Mouse (Mus musculus): Measurements from ENCODE around the gene Trdmt1. TPM values are rescaled to one million over a fixed set of nuclear protein-coding genes. Genes with fewer than 3 reads are reported as not detected.
A peak's percentile ranks its signal among the peaks of the same experiment; 100 is the strongest.

The Trdmt1 gene
- polyA plus RNA-seq, 1 experiment, result 0.39 TPM

- Histone ChIP-seq H3K27me3 (ENCODE audit: control insufficient read depth, insufficient read depth, low read length) (no peaks in the 10 kb centered on the region), H3K4me3 (ENCODE audit: low read depth, low read length) (no peak overlapping the region), H3K27ac (ENCODE audit: insufficient read depth, low read depth, low read length) (no peak overlapping the region), H3K4me1 (ENCODE audit: control insufficient read depth, insufficient read depth, insufficient read length, low read length) (peaks cover 4% of the 10 kb centered on the region; the same call in 1 of the 2 replicates), H3K36me3 (ENCODE audit: control insufficient read depth, insufficient read depth, low read length) (no peaks in the 10 kb centered on the region)
- no peak for TF ChIP-seq POLR2A (IDR thresholded peaks at IDR 0.05; ENCODE audit: low read depth, low read length)
- no peak for TF ChIP-seq CTCF (IDR thresholded peaks at IDR 0.05; ENCODE audit: extremely low read depth, insufficient read length, insufficient replicate concordance, low read depth, low read length)
- 58% methylated on average over 2 of the region's 2 CpGs for WGBS
Measured at GRCm38 (mm10) chr2:13526205-13526604, 18.3 kb downstream of the Trdmt1 start.

GRCm38 (mm10) chr2:13523540-13524456, 20.7 kb downstream of the Trdmt1 start:
- H3K36me3 ChIP-seq (ENCODE audit: control insufficient read depth, insufficient read depth, low read length), result no peaks in the 10 kb centered on the region
- peak overlapping the region; percentile 93 for H3K27ac ChIP-seq (ENCODE audit: insufficient read depth, low read depth, low read length)
- peaks cover 7% of the 10 kb centered on the region; the same call in 1 of the 2 replicates for H3K4me1 ChIP-seq (ENCODE audit: control insufficient read depth, insufficient read depth, insufficient read length, low read length)
- H3K4me3 ChIP-seq (ENCODE audit: low read depth, low read length), result no peak overlapping the region
- 26% methylated on average over 8 of the region's 8 CpGs for WGBS
- no peak for TF ChIP-seq POLR2A (IDR thresholded peaks at IDR 0.05; ENCODE audit: low read depth, low read length)
- no peak for TF ChIP-seq CTCF (IDR thresholded peaks at IDR 0.05; ENCODE audit: extremely low read depth, insufficient read length, insufficient replicate concordance, low read depth, low read length)
- H3K27me3 ChIP-seq (ENCODE audit: control insufficient read depth, insufficient read depth, low read length), result no peaks in the 10 kb centered on the region

- Histone ChIP-seq H3K27me3 (ENCODE audit: control insufficient read depth, insufficient read depth, low read length) (no peaks in the 10 kb centered on the region), H3K4me1 (ENCODE audit: control insufficient read depth, insufficient read depth, insufficient read length, low read length) (peaks cover 9% of the 10 kb centered on the region; the same call in 1 of the 2 replicates), H3K4me3 (ENCODE audit: low read depth, low read length) (no peak overlapping the region), H3K36me3 (ENCODE audit: control insufficient read depth, insufficient read depth, low read length) (no peaks in the 10 kb centered on the region), H3K27ac (ENCODE audit: insufficient read depth, low read depth, low read length) (no peak overlapping the region)
- 23% methylated on average over 8 of the region's 8 CpGs for WGBS
- TF ChIP-seq CTCF (IDR thresholded peaks at IDR 0.05; ENCODE audit: extremely low read depth, insufficient read length, insufficient replicate concordance, low read depth, low read length) (no peak), POLR2A (IDR thresholded peaks at IDR 0.05; ENCODE audit: low read depth, low read length) (no peak)
Measured at GRCm38 (mm10) chr2:13522106-13522505, 22.4 kb downstream of the Trdmt1 start.

DNA sequence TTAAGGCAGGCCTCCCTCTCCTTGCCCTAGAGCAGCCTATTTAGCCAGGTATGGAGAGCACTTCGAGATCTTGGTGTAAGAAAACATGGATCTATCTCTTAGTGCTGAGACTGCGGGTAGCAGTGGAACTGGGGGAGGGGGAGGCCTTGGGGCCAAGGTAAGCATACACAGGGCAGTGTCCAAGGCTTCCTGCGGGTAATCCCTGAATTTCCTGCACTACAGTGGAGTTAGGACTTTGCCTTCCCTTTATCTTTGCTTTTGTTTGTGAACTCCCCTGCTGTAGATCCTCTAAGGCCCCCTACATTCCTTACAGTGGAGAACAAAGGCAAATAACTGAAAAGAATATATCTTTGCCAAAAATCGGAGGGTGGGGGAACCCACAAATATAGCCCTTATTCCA, 29.5 kb downstream of the Trdmt1 start:
- 45% methylated on average over 4 of the region's 4 CpGs for WGBS
- no peak for TF ChIP-seq POLR2A (IDR thresholded peaks at IDR 0.05; ENCODE audit: low read depth, low read length)
- no peak for TF ChIP-seq CTCF (IDR thresholded peaks at IDR 0.05; ENCODE audit: extremely low read depth, insufficient read length, insufficient replicate concordance, low read depth, low read length)
- H3K27me3 ChIP-seq (ENCODE audit: control insufficient read depth, insufficient read depth, low read length), result no peaks in the 10 kb centered on the region
- H3K4me1 ChIP-seq (ENCODE audit: control insufficient read depth, insufficient read depth, insufficient read length, low read length), result peaks cover 15% of the 10 kb centered on the region
- H3K4me3 ChIP-seq (ENCODE audit: low read depth, low read length), result no peak overlapping the region
- H3K36me3 ChIP-seq (ENCODE audit: control insufficient read depth, insufficient read depth, low read length), result peaks cover 3% of the 10 kb centered on the region; the same call in 1 of the 2 replicates
- no peak overlapping the region for H3K27ac ChIP-seq (ENCODE audit: insufficient read depth, low read depth, low read length)

- WGBS, result 93% methylated on average over 2 of the region's 2 CpGs
- Histone ChIP-seq H3K4me1 (ENCODE audit: control insufficient read depth, insufficient read depth, insufficient read length, low read length) (peaks cover 4% of the 10 kb centered on the region; the same call in 1 of the 2 replicates), H3K4me3 (ENCODE audit: low read depth, low read length) (no peak overlapping the region), H3K36me3 (ENCODE audit: control insufficient read depth, insufficient read depth, low read length) (no peaks in the 10 kb centered on the region), H3K27me3 (ENCODE audit: control insufficient read depth, insufficient read depth, low read length) (no peaks in the 10 kb centered on the region; the same call in 1 of the 2 replicates), H3K27ac (ENCODE audit: insufficient read depth, low read depth, low read length) (no peak overlapping the region)
- TF ChIP-seq POLR2A (IDR thresholded peaks at IDR 0.05; ENCODE audit: low read depth, low read length) (no peak), CTCF (IDR thresholded peaks at IDR 0.05; ENCODE audit: extremely low read depth, insufficient read length, insufficient replicate concordance, low read depth, low read length) (no peak)
Measured at GRCm38 (mm10) chr2:13502717-13503116, 41.8 kb downstream of the Trdmt1 start.

- H3K36me3 ChIP-seq (ENCODE audit: control insufficient read depth, insufficient read depth, low read length), result no peaks in the 10 kb centered on the region
- H3K4me1 ChIP-seq (ENCODE audit: control insufficient read depth, insufficient read depth, insufficient read length, low read length), result peaks cover 2% of the 10 kb centered on the region; the same call in 1 of the 2 replicates
- no peaks in the 10 kb centered on the region; the same call in 1 of the 2 replicates for H3K27me3 ChIP-seq (ENCODE audit: control insufficient read depth, insufficient read depth, low read length)
- 52% methylated on average over 5 of the region's 5 CpGs for WGBS
- H3K27ac ChIP-seq (ENCODE audit: insufficient read depth, low read depth, low read length), result no peak overlapping the region
- TF ChIP-seq CTCF (IDR thresholded peaks at IDR 0.05; ENCODE audit: extremely low read depth, insufficient read length, insufficient replicate concordance, low read depth, low read length), result no peak
- TF ChIP-seq POLR2A (IDR thresholded peaks at IDR 0.05; ENCODE audit: low read depth, low read length), result no peak
- no peak overlapping the region for H3K4me3 ChIP-seq (ENCODE audit: low read depth, low read length)
Measured at GRCm38 (mm10) chr2:13501553-13501952, 42.9 kb downstream of the Trdmt1 start.

All from small intestine, adult 2 months (tissue).